Mouse (Mus musculus): ENCODE measurements around the gene Pctp. TPM values are rescaled to one million over a fixed set of nuclear protein-coding genes. Genes with fewer than 3 reads are reported as not detected.

Pctp gene
- polyA plus RNA-seq, 1 experiment from 2014 or later = 16.9 TPM

GRCm38 (mm10) chr11:89947806-89948205 is 54.9 kb downstream of the Pctp start:
- H3K9me3 ChIP-seq = no peaks in the 10 kb centered on the region
- no peak for DNase-seq (ENCODE audit: low spot score)
- H3K27me3 ChIP-seq (replicated peaks; ENCODE audit: low read depth, poor library complexity, severe bottlenecking) = no peaks in the 10 kb centered on the region
- no peak overlapping the region for H3K27ac ChIP-seq (replicated peaks)
- no peaks in the 10 kb centered on the region for H3K36me3 ChIP-seq (replicated peaks)
- H3K4me3 ChIP-seq = no peak overlapping the region
- H3K4me1 ChIP-seq = no peaks in the 10 kb centered on the region
- 89% methylated on average over 4 of the region's 4 CpGs for WGBS

- Histone ChIP-seq H3K9me3 (no peaks in the 10 kb centered on the region), H3K4me1 (no peaks in the 10 kb centered on the region), H3K36me3 (replicated peaks) (no peaks in the 10 kb centered on the region), H3K4me3 (no peak overlapping the region), H3K27me3 (replicated peaks; ENCODE audit: low read depth, poor library complexity, severe bottlenecking) (no peaks in the 10 kb centered on the region), H3K27ac (replicated peaks) (no peak overlapping the region)
- DNase-seq (ENCODE audit: low spot score) = no peak
- 84% methylated on average over 8 of the region's 8 CpGs for WGBS
Measured at GRCm38 (mm10) chr11:89945159-89945558, 57.5 kb downstream of the Pctp start.

GRCm38 (mm10) chr11:89937241-89937640 is 65.5 kb downstream of the Pctp start:
- no peak for DNase-seq (ENCODE audit: low spot score)
- Histone ChIP-seq H3K36me3 (replicated peaks) (no peaks in the 10 kb centered on the region), H3K27ac (replicated peaks) (no peak overlapping the region), H3K4me3 (no peak overlapping the region), H3K4me1 (peaks cover 5% of the 10 kb centered on the region; the same call in 1 of the 2 replicates), H3K9me3 (no peaks in the 10 kb centered on the region), H3K27me3 (replicated peaks; ENCODE audit: low read depth, poor library complexity, severe bottlenecking) (peaks cover 6% of the 10 kb centered on the region; the same call in 1 of the 2 replicates)
- WGBS = 40% methylated on average over 7 of the region's 7 CpGs

Other genes starting within 250 kb of the Pctp start
- 0.30 and 0.36 TPM in 2 replicates for gene Ankfn1, start 225.2 kb downstream of the Pctp start, polyA plus RNA-seq (2016; fragmentation: Nextera tagmentation; extraction: Ambion mirVana)
- 7.0 and 7.7 TPM in 2 replicates for gene Tmem100, start 27.5 kb upstream of the Pctp start, polyA plus RNA-seq (2016; fragmentation: Nextera tagmentation; extraction: Ambion mirVana)
- 14.4 and 14.6 TPM in 2 replicates for gene Gm45716, start 184.8 kb upstream of the Pctp start, polyA plus RNA-seq (2016; fragmentation: Nextera tagmentation; extraction: Ambion mirVana)
- 44.6 and 45.1 TPM in 2 replicates for gene Mmd, start 246.6 kb upstream of the Pctp start, polyA plus RNA-seq (2016; fragmentation: Nextera tagmentation; extraction: Ambion mirVana)